In genomic region chr15:20667350-20667749, GRCm38 (mm10) we compare ENCODE assay signal across 29 mouse cellular contexts. TPM values are rescaled to one million over a fixed set of nuclear protein-coding genes. Genes with fewer than 3 reads are reported as not detected.
DNase-seq lines count a peak whose midpoint lies in the region; ATAC-seq and TF ChIP-seq lines count a peak whose summit lies in the region.
"Had no signal": no experiment of that assay in that cellular context is flagged by ENCODE, and none has a peak within 500 bp of the region (broad histone marks: within the 10 kb centered on the region; RNA-seq: fewer than 3 reads in every experiment).

No protein-coding gene starts in this region.

- no peak overlapping the region for H3K4me3 ChIP-seq in forebrain, embryonic 13.5 days
- no peak overlapping the region for H3K4me3 ChIP-seq in forebrain, embryonic 12.5 days (replicated peaks)
- no peak overlapping the region for H3K4me3 ChIP-seq in layer of hippocampus, adult 2 months
- H3K4me3 ChIP-seq in midbrain, postnatal 0 days (ENCODE audit: low read depth, low read length), result no peak overlapping the region
- no peak overlapping the region for H3K4me3 ChIP-seq in midbrain, embryonic 13.5 days (replicated peaks)
- no peak overlapping the region for H3K4me3 ChIP-seq in neural tube, embryonic 15.5 days (replicated peaks)
- H3K4me3 ChIP-seq: embryonic facial prominence, embryonic 15.5 days; heart, embryonic 12.5 days; hindbrain, embryonic 12.5 days; limb, embryonic 13.5 days; liver, embryonic 12.5 days; midbrain, embryonic 10.5 days had no signal

- no peak overlapping the region for H3K27ac ChIP-seq in forebrain, embryonic 13.5 days
- H3K27ac ChIP-seq in forebrain, embryonic 12.5 days, result no peak overlapping the region
- H3K27ac ChIP-seq in layer of hippocampus, adult 2 months, result no peak overlapping the region
- H3K27ac ChIP-seq in midbrain, postnatal 0 days (ENCODE audit: low read depth, low read length), result no peak overlapping the region
- H3K27ac ChIP-seq in midbrain, embryonic 13.5 days, result no peak overlapping the region
- no peak overlapping the region for H3K27ac ChIP-seq in neural tube, embryonic 15.5 days (replicated peaks)
- H3K27ac ChIP-seq: embryonic facial prominence, embryonic 15.5 days; hindbrain, embryonic 12.5 days; limb, embryonic 13.5 days; liver, embryonic 12.5 days; midbrain, embryonic 10.5 days; stomach, postnatal 0 days had no signal

- no peaks in the 10 kb centered on the region for H3K36me3 ChIP-seq in forebrain, embryonic 13.5 days (ENCODE audit: poor library complexity, severe bottlenecking)
- no peaks in the 10 kb centered on the region for H3K36me3 ChIP-seq in forebrain, embryonic 12.5 days (replicated peaks)
- H3K36me3 ChIP-seq in midbrain, postnatal 0 days (ENCODE audit: insufficient read depth, low read length), result no peaks in the 10 kb centered on the region
- no peaks in the 10 kb centered on the region for H3K36me3 ChIP-seq in midbrain, embryonic 13.5 days
- no peaks in the 10 kb centered on the region for H3K36me3 ChIP-seq in neural tube, embryonic 15.5 days
- H3K36me3 ChIP-seq: embryonic facial prominence, embryonic 15.5 days; heart, embryonic 12.5 days; hindbrain, embryonic 12.5 days; limb, embryonic 13.5 days; liver, embryonic 12.5 days; midbrain, embryonic 10.5 days had no signal

- ATAC-seq in forebrain, embryonic 13.5 days, result peak; percentile 61
- ATAC-seq in forebrain, embryonic 12.5 days (ENCODE audit: low FRiP score), result no peak
- ATAC-seq in midbrain, postnatal 0 days (ENCODE audit: low FRiP score), result no peak
- no peak for ATAC-seq in midbrain, embryonic 13.5 days
- ATAC-seq in neural tube, embryonic 15.5 days (ENCODE audit: low FRiP score), result no peak
- ATAC-seq: inflammation-experienced regulatory T-cells, adult 6 months; liver, embryonic 12.5 days had no signal

- no peak overlapping the region for H3K4me2 ChIP-seq in forebrain, embryonic 13.5 days
- H3K4me2 ChIP-seq in forebrain, embryonic 12.5 days, result no peak overlapping the region
- no peak overlapping the region for H3K4me2 ChIP-seq in midbrain, postnatal 0 days (ENCODE audit: low read depth, low read length, poor library complexity, severe bottlenecking)
- no peak overlapping the region for H3K4me2 ChIP-seq in midbrain, embryonic 13.5 days (replicated peaks)
- H3K4me2 ChIP-seq in neural tube, embryonic 15.5 days, result no peak overlapping the region
- H3K4me2 ChIP-seq: embryonic facial prominence, embryonic 15.5 days; heart, embryonic 12.5 days; hindbrain, embryonic 12.5 days; limb, embryonic 13.5 days; liver, embryonic 12.5 days had no signal

- no peaks in the 10 kb centered on the region for H3K4me1 ChIP-seq in forebrain, embryonic 13.5 days
- no peaks in the 10 kb centered on the region for H3K4me1 ChIP-seq in forebrain, embryonic 12.5 days
- no peaks in the 10 kb centered on the region for H3K4me1 ChIP-seq in midbrain, postnatal 0 days (ENCODE audit: insufficient read depth, low read length)
- no peaks in the 10 kb centered on the region for H3K4me1 ChIP-seq in midbrain, embryonic 13.5 days (replicated peaks)
- no peaks in the 10 kb centered on the region for H3K4me1 ChIP-seq in neural tube, embryonic 15.5 days
- H3K4me1 ChIP-seq: embryonic facial prominence, embryonic 15.5 days; heart, embryonic 12.5 days; hindbrain, embryonic 12.5 days; limb, embryonic 13.5 days; liver, embryonic 12.5 days; midbrain, embryonic 10.5 days had no signal

- H3K27me3 ChIP-seq in forebrain, embryonic 13.5 days, result no peaks in the 10 kb centered on the region
- H3K27me3 ChIP-seq in forebrain, embryonic 12.5 days, result no peaks in the 10 kb centered on the region
- H3K27me3 ChIP-seq in midbrain, postnatal 0 days (ENCODE audit: insufficient read depth, low read length), result no peaks in the 10 kb centered on the region
- no peaks in the 10 kb centered on the region for H3K27me3 ChIP-seq in midbrain, embryonic 13.5 days
- H3K27me3 ChIP-seq in neural tube, embryonic 15.5 days (replicated peaks), result no peaks in the 10 kb centered on the region
- H3K27me3 ChIP-seq: embryonic facial prominence, embryonic 15.5 days; heart, embryonic 12.5 days; hindbrain, embryonic 12.5 days; limb, embryonic 13.5 days; liver, embryonic 12.5 days had no signal

- H3K9me3 ChIP-seq in forebrain, embryonic 13.5 days (replicated peaks), result no peaks in the 10 kb centered on the region
- H3K9me3 ChIP-seq in forebrain, embryonic 12.5 days, result no peaks in the 10 kb centered on the region
- H3K9me3 ChIP-seq in midbrain, postnatal 0 days (ENCODE audit: low read length), result no peaks in the 10 kb centered on the region
- H3K9me3 ChIP-seq in midbrain, embryonic 13.5 days, result no peaks in the 10 kb centered on the region
- no peaks in the 10 kb centered on the region for H3K9me3 ChIP-seq in neural tube, embryonic 15.5 days (replicated peaks)
- H3K9me3 ChIP-seq: embryonic facial prominence, embryonic 15.5 days; heart, embryonic 12.5 days; hindbrain, embryonic 12.5 days; limb, embryonic 13.5 days; liver, embryonic 12.5 days; midbrain, embryonic 10.5 days had no signal

- H3K9ac ChIP-seq in forebrain, embryonic 13.5 days, result no peak overlapping the region
- no peak overlapping the region for H3K9ac ChIP-seq in forebrain, embryonic 12.5 days
- no peak overlapping the region for H3K9ac ChIP-seq in midbrain, postnatal 0 days (replicated peaks; ENCODE audit: low read length, poor library complexity, severe bottlenecking)
- H3K9ac ChIP-seq in midbrain, embryonic 13.5 days (replicated peaks), result no peak overlapping the region
- H3K9ac ChIP-seq in neural tube, embryonic 15.5 days (replicated peaks), result no peak overlapping the region
- H3K9ac ChIP-seq: embryonic facial prominence, embryonic 15.5 days; heart, embryonic 12.5 days; hindbrain, embryonic 12.5 days; limb, embryonic 13.5 days; liver, embryonic 12.5 days had no signal

- TF ChIP-seq CTCF in layer of hippocampus, adult 2 months (conservative IDR thresholded peaks at IDR 0.05), result no peak
- TF ChIP-seq CTCF in midbrain, postnatal 0 days (IDR thresholded peaks at IDR 0.05), result no peak

- DNase-seq in layer of hippocampus, adult 2 months (ENCODE audit: low spot score in 2 of 2), result peak; percentile 12 to 13
- no peak for DNase-seq in layer of hippocampus, adult 9-10 months (ENCODE audit: low spot score)
- peak; percentile 25 for DNase-seq in midbrain, postnatal 0 days (ENCODE audit: low spot score)
- DNase-seq: adrenal gland, postnatal 36 days; cerebellum, adult 2 months; cerebellum, postnatal 36 days; embryo, embryonic 11 days; gastrocnemius, postnatal 25 days; heart, postnatal 14 days; kidney, adult 18-20 months; layer of hippocampus, postnatal 36 days; lung, adult 18-20 months; right cerebral cortex, postnatal 14 days had no signal

RNA-seq across cellular contexts. Expression of gene Acot10, which starts 0.8 kb away (rescaled TPM):
- 0.16 and 0.21 TPM in 2 replicates for polyA plus RNA-seq in forebrain, embryonic 13.5 days (2015; fragmentation: Nextera tagmentation; extraction: Ambion mirVana)
- polyA plus RNA-seq in forebrain, embryonic 12.5 days (2016; fragmentation: Nextera tagmentation; extraction: Ambion mirVana), result not detected in 2 replicates
- not detected for total RNA-seq in layer of hippocampus, adult 2 months (2021)
- not detected in 2 replicates for total RNA-seq in midbrain, postnatal 0 days (2014; rRNA removed)
- polyA plus RNA-seq in midbrain, postnatal 0 days (2015; fragmentation: Nextera tagmentation; extraction: Ambion mirVana), result 0.16 and 0.29 TPM in 2 replicates
- 0.15 and 0.18 TPM in 2 replicates for polyA plus RNA-seq in midbrain, embryonic 13.5 days (2015; fragmentation: Nextera tagmentation; extraction: Ambion mirVana)
- 0.24 and 0.47 TPM in 2 replicates for polyA plus RNA-seq in neural tube, embryonic 15.5 days (2015; fragmentation: Nextera tagmentation; extraction: Ambion mirVana)
- total RNA-seq: adrenal gland, postnatal 36 days; gastrocnemius, postnatal 25 days; heart, adult 18-20 months; heart, postnatal 14 days; layer of hippocampus, postnatal 36 days; left cerebral cortex, postnatal 25 days; monocyte, adult 5-6 weeks had no signal
- polyA plus RNA-seq: heart, embryonic 12.5 days; large intestine, adult 2 months; liver, embryonic 12.5 days had no signal
